Mouse (Mus musculus) midbrain, embryonic 13.5 days (tissue): ENCODE data around the gene Grrp1. TPM values are rescaled to one million over a fixed set of nuclear protein-coding genes. Genes with fewer than 3 reads are reported as not detected.
A peak's percentile ranks its signal among the peaks of the same experiment; 100 is the strongest.
"Not testable (repeated sequence)": the region's sequence is repeated elsewhere in the genome, so short reads cannot be mapped to it uniquely, and the experiment has no call there.

Source experiments
- ATAC-seq: fragments of 200-750 bp; cut with Nextera tagmentation; 2 replicates; pipeline ENCODE4 v1.8.0; 2017; ENCODE audit warnings: mild to moderate bottlenecking, moderate TSS enrichment, moderate library complexity
- H3K27ac ChIP-seq: fragments of 300-500 bp; sonication (generic); 2 replicates; pipeline ENCODE4 v1.5.1; 2015; ENCODE audit warnings: inconsistent platforms, mild to moderate bottlenecking, moderate library complexity
- H3K27me3 ChIP-seq: fragments of 300-500 bp; sonication (generic); 2 replicates; pipeline ENCODE4 v1.6.1; 2015; ENCODE audit warnings: mild to moderate bottlenecking, inconsistent platforms
- H3K36me3 ChIP-seq: fragments of 300-500 bp; sonication (generic); 2 replicates; pipeline ENCODE4 v1.6.1; 2015; ENCODE audit warnings: mild to moderate bottlenecking, inconsistent platforms
- H3K4me1 ChIP-seq: fragments of 300-500 bp; sonication (generic); replicated peaks from 2 replicates; pipeline ENCODE4 v1.6.1; 2015; ENCODE audit warnings: inconsistent platforms
- H3K4me2 ChIP-seq: fragments of 300-500 bp; sonication (generic); replicated peaks from 2 replicates; pipeline ENCODE4 v1.6.1; 2015; ENCODE audit warnings: moderate library complexity, mild to moderate bottlenecking, inconsistent platforms
- H3K4me3 ChIP-seq: fragments of 300-500 bp; sonication (generic); replicated peaks from 2 replicates; pipeline ENCODE4 v1.5.1; 2015; ENCODE audit warnings: mild to moderate bottlenecking, inconsistent platforms
- H3K9ac ChIP-seq: fragments of 300-500 bp; sonication (generic); replicated peaks from 2 replicates; pipeline ENCODE4 v1.6.1; 2015; ENCODE audit warnings: mild to moderate bottlenecking, inconsistent platforms
- H3K9me3 ChIP-seq: fragments of 300-500 bp; sonication (generic); 2 replicates; pipeline ENCODE4 v1.6.1; 2016; ENCODE audit warnings: mild to moderate bottlenecking, inconsistent platforms
- WGBS: fragments of 180-500 bp; shearing (Covaris S2); methylation state at CpG from one replicate; pipeline ENCODE4 v1.1.7; 2015; 5-methylcytosine and 5-hydroxymethylcytosine counted together
- polyA plus RNA-seq: library from polyadenylated mRNA; unstranded; fragments of >200 nt; fragmentation: Nextera tagmentation; extraction: Ambion mirVana; gene quantifications from 2 replicates; pipeline ENCODE4 v1.2.1, GENCODE M21; 2015

The Grrp1 gene
- 6.2 and 8.1 TPM in 2 replicates for polyA plus RNA-seq

GRCm38 (mm10) chr4:134253722-134254324, at the start of gene Grrp1:
Grrp1 (minus strand) TSS chr4:134254106.
- Histone ChIP-seq H3K4me3 (peak within 1 kb of the TSS; percentile 54), H3K27ac (no peak within 1 kb of the TSS), H3K9ac (no peak within 1 kb of the TSS), H3K27me3 (peaks cover 74% of the 10 kb centered on the region), H3K36me3 (no peaks in the 10 kb centered on the region), H3K4me2 (peak within 1 kb of the TSS; percentile 7; the same call in 1 of the 2 replicates), H3K9me3 (no peaks in the 10 kb centered on the region), H3K4me1 (peaks cover 75% of the 10 kb centered on the region)
- ATAC-seq: no peak
- WGBS: 1% methylated on average over 13 of the region's 13 CpGs

- no peaks in the 10 kb centered on the region for H3K36me3 ChIP-seq
- WGBS: 86% methylated on average over 5 of the region's 5 CpGs
- no peak overlapping the region for H3K4me3 ChIP-seq
- H3K27ac ChIP-seq: no peak overlapping the region
- H3K27me3 ChIP-seq: no peaks in the 10 kb centered on the region
- H3K4me1 ChIP-seq: peaks cover 1% of the 10 kb centered on the region; the same call in 1 of the 2 replicates
- ATAC-seq: no peak
- H3K9me3 ChIP-seq: no peaks in the 10 kb centered on the region
- H3K4me2 ChIP-seq: no peak overlapping the region
- no peak overlapping the region for H3K9ac ChIP-seq
Measured at GRCm38 (mm10) chr4:134302084-134302483, 48.2 kb upstream of the Grrp1 start.

DNA sequence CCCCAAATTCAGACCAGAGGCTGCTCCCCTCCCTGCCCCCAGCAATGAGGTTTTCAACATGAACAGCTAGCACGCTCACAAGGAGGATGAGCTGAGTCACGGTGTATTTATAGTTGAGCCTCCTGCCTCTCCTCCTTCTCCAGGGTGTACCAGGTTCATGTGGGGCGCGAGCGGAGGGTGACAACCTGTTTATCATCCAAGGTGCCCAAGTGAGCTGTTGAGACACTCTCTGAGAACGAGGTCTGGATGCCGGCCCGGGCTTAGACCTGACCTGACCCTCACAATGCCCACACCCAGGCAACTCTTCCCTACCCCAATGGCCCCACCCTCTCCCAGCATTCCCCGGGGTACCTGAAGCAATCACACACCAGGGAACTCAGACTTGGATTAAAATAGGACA, 46.4 kb upstream of the Grrp1 start:
- Histone ChIP-seq H3K36me3 (no peaks in the 10 kb centered on the region), H3K9ac (no peak overlapping the region), H3K4me3 (no peak overlapping the region), H3K4me2 (no peak overlapping the region), H3K4me1 (no peaks in the 10 kb centered on the region), H3K27me3 (no peaks in the 10 kb centered on the region), H3K9me3 (no peaks in the 10 kb centered on the region), H3K27ac (no peak overlapping the region)
- no peak for ATAC-seq
- WGBS: 86% methylated on average over 9 of the region's 9 CpGs

DNA sequence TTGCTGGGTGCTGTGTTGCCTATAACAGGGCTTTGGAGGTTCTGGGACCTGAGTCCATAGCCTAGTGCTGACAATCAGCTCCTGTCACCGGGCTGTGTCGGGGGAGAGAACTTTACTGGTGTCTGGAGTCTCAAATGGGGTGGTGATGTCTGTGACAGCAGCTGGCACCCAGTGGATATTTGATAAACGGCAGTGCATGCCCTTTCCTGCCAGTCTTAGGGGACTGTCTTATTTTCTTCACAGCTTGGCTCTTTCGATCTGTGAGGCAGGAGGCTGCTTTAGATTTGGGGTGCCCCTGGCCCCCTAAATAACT, 45.5 kb upstream of the Grrp1 start:
- 65% methylated on average over 4 of the region's 4 CpGs for WGBS
- Histone ChIP-seq H3K27me3 (no peaks in the 10 kb centered on the region), H3K27ac (no peak overlapping the region), H3K4me2 (no peak overlapping the region), H3K9me3 (no peaks in the 10 kb centered on the region), H3K9ac (no peak overlapping the region), H3K4me1 (no peaks in the 10 kb centered on the region), H3K36me3 (no peaks in the 10 kb centered on the region), H3K4me3 (no peak overlapping the region)
- ATAC-seq: no peak

DNA sequence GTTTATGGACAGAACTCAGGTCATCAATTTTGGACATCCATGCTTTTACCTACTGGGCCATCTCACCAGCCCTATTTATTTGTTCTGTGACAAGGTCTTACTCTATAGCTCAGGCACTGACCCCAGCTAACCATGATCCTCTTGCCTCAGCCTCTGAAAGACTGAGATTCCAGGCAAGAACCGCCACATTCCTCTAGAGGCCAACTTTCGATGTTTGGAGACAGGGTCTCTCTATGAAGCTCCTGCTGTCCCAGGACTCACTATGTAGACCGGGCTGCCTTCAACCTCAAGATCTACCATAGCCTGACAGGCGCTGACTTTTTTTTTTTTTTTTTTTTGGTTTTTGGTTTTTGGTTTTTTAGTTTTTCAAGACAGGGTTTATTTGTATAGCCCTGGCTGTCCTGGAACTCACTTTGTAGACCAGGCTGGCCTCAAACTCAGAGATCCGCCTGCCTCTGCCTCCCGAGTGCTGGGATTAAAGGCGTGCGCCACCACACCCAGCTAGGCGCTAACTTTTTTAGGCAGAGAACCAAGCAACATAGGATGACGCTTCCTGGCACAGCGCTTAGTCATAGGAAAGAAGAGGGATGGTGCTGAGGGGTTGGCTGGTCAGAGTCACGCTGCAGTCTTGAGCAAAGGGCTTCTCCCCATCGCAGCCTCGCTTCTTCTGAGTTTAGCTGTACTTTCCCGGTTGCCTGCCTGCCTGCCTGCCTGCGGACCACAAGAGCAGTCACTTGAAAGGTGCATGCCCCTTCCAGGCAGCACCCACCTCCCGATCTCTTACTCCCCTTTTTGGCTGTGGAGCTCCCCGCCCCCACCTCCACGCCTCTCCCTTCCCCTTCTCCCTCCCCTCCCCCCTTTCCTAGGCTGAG, 45.0 kb upstream of the Grrp1 start:
- Histone ChIP-seq H3K27me3 (peaks cover 3% of the 10 kb centered on the region), H3K4me2 (no peak overlapping the region), H3K4me3 (no peak overlapping the region), H3K9me3 (no peaks in the 10 kb centered on the region), H3K9ac (no peak overlapping the region), H3K4me1 (no peaks in the 10 kb centered on the region), H3K27ac (no peak overlapping the region), H3K36me3 (no peaks in the 10 kb centered on the region)
- 75% methylated on average over 19 of the region's 19 CpGs for whole genome bisulfite sequencing
- ATAC-seq: no peak

DNA sequence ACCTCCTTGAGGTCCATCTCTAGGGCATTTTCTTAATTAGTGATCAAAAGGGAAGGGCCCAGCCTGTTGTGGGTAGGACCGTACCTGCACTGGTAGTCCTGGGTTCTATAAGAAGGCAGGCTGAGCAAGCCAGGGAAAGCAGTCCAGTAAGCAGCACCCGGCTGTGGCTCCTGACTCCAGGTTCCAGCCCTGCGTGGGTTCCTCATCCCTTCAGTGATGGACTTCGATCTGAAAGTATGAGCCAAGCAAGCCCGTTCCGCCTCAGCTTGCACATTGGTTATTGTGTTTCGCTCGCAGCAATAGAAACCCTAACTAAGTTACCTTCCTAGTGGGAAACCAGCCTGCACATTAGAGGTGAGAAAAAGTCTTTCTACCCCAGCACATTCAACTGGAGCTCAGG, 43.5 kb upstream of the Grrp1 start:
- Histone ChIP-seq H3K27me3 (peaks cover 12% of the 10 kb centered on the region), H3K4me3 (no peak overlapping the region), H3K4me1 (no peaks in the 10 kb centered on the region), H3K9me3 (no peaks in the 10 kb centered on the region), H3K27ac (no peak overlapping the region), H3K36me3 (no peaks in the 10 kb centered on the region), H3K4me2 (no peak overlapping the region), H3K9ac (no peak overlapping the region)
- ATAC-seq: no peak
- 95% methylated on average over 8 of the region's 8 CpGs for WGBS

- ATAC-seq: no peak
- no peaks in the 10 kb centered on the region for H3K4me1 ChIP-seq
- no peaks in the 10 kb centered on the region for H3K36me3 ChIP-seq
- no peak overlapping the region for H3K9ac ChIP-seq
- no peak overlapping the region for H3K4me2 ChIP-seq
- no peaks in the 10 kb centered on the region for H3K9me3 ChIP-seq
- H3K27ac ChIP-seq: no peak overlapping the region
- 95% methylated on average over 4 of the region's 4 CpGs for WGBS
- no peak overlapping the region for H3K4me3 ChIP-seq
- H3K27me3 ChIP-seq: peaks cover 13% of the 10 kb centered on the region
Measured at GRCm38 (mm10) chr4:134296523-134296922, 42.6 kb upstream of the Grrp1 start.

- H3K4me1 ChIP-seq, H3K9ac ChIP-seq, H3K4me2 ChIP-seq, H3K9me3 ChIP-seq, H3K4me3 ChIP-seq, ATAC-seq, H3K36me3 ChIP-seq, H3K27ac ChIP-seq: not testable (repeated sequence)
- 87% methylated on average over 4 of the region's 4 CpGs for WGBS
- H3K27me3 ChIP-seq: peaks cover 13% of the 10 kb centered on the region
Measured at GRCm38 (mm10) chr4:134296096-134296495, 42.2 kb upstream of the Grrp1 start.

DNA sequence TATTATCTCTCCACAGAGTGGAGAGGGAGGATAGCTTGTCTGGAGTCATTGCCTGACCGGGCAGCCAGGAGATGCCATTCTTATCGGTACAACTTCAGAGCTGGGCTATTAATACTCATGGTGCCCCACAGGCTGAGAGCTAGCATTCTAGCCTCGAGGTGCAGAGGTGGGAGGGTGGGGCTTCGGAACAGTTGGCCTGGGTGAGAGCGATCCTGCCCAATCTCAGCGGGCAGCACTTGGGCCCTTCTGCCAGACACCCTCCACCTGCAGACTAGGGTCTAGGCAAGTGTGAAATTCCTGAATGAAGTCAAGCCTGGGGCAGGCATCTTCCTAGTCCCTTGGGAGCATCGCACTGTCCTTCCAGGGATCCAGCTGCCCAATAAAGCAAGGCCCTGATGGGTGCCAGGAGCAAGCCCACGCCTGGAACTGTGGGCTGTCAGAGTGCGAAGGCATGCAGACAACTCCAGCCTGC, 39.8 kb upstream of the Grrp1 start:
- no peaks in the 10 kb centered on the region for H3K36me3 ChIP-seq
- H3K27me3 ChIP-seq: peaks cover 13% of the 10 kb centered on the region
- no peak for ATAC-seq
- H3K27ac ChIP-seq: no peak overlapping the region
- peaks cover 3% of the 10 kb centered on the region for H3K4me1 ChIP-seq
- no peak overlapping the region for H3K9ac ChIP-seq
- H3K4me3 ChIP-seq: no peak overlapping the region
- no peaks in the 10 kb centered on the region for H3K9me3 ChIP-seq
- no peak overlapping the region for H3K4me2 ChIP-seq
- 77% methylated on average over 9 of the region's 9 CpGs for WGBS

- no peak overlapping the region; the same call in 1 of the 2 replicates for H3K9ac ChIP-seq
- ATAC-seq: no peak
Measured at GRCm38 (mm10) chr4:134293061-134293691, 39.3 kb upstream of the Grrp1 start.

DNA sequence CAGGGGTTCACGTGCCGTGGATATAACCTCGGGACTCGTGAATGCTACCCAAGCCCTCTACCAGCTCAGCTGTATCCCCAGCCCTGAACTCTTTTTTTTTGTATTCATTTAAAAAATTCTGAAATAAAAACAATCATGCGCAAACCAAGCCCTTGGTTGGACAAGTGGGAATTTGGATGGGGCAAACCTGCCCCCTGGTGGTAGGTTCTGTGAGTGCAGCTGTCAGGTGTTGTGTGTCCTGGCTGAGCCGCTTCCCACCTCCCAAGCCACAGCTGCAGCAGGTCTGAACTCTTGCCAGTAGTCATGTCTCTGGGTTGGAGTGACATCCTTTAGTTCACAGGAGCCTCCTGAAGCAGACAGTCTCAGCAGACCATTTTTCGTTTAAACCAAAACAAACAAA, 38.2 kb upstream of the Grrp1 start:
- H3K27ac ChIP-seq: no peak overlapping the region
- 21% methylated on average over 7 of the region's 7 CpGs for WGBS
- ATAC-seq: no peak
- H3K36me3 ChIP-seq: no peaks in the 10 kb centered on the region
- no peak overlapping the region for H3K9ac ChIP-seq
- H3K4me1 ChIP-seq: peaks cover 11% of the 10 kb centered on the region
- H3K4me3 ChIP-seq: no peak overlapping the region
- H3K27me3 ChIP-seq: peaks cover 13% of the 10 kb centered on the region
- H3K9me3 ChIP-seq: no peaks in the 10 kb centered on the region
- no peak overlapping the region for H3K4me2 ChIP-seq

More at GRCm38 (mm10) chr4:134293061-134293691, 39.3 kb upstream of the Grrp1 start:
- 79% methylated on average over 18 of the region's 18 CpGs for WGBS
- Histone ChIP-seq H3K27ac (no peak overlapping the region), H3K9me3 (no peaks in the 10 kb centered on the region), H3K36me3 (no peaks in the 10 kb centered on the region), H3K4me3 (no peak overlapping the region), H3K4me2 (no peak overlapping the region), H3K27me3 (peaks cover 13% of the 10 kb centered on the region), H3K4me1 (peaks cover 9% of the 10 kb centered on the region)
